Mouse (Mus musculus) mature B cell (primary cell): ENCODE data around the gene Eif4b.
"Not testable (repeated sequence)": the region's sequence is repeated elsewhere in the genome, so short reads cannot be mapped to it uniquely, and the experiment has no call there.

Experiments
- in situ Hi-C: fragments of 300-500 bp; cut with MboI; formaldehyde crosslinking; loops from 2 replicates; pipeline ENCODE4 v1.14.3; 2019

The Eif4b gene

GRCm38 (mm10) chr15:102074876-102075585 is 1.5 kb downstream of the Eif4b start:
- in situ Hi-C loops: loop anchor here (5.0 kb wide), 1 partner anchor 83 kb away; no protein-coding TSS in a partner anchor

DNA sequence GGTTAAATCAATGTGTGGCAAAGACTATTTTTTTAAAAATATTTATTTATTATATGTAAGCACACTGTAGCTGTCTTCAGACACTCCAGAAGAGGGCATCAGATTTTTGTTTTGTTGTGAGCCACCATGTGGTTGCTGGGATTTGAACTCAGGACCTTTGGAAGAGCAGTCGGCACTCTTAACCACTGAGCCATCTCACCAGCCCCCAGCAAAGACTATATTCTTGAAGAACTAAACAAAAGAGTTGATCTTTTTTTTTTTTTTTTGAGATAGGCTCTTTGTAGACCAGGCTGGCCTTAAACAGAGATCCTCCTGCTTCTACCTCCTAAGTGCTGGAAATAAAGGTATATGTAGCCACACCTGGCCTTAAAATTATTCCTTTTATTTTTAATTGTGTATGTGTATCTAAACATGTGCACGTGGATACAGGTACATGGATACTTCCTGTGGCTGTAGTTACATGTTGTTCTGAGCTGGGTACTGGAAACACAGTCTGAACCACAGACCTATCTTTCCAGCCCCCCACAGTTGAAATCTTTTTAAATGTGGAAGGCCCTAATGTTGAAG is 3.6 kb downstream of the Eif4b start:
- in situ Hi-C loops: no loop called here

DNA sequence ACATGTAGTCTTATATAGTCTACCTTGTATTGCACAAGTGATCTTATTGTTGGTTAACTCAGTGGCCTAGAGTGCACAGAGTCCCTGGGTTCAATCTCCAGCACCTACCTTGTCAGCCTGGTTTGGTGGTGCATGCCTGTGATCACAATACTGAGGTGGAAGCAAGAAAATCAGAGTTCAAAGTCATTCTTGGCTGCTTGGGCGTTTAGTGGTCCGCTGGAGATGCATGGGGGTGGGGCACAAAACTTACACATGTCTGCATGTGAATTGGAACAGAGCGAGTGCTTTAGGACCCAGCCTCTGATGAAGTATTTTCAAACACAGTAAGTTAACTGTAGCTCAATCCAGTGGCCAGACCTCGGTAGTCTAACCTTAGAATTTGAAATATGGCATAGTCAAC is 5.6 kb downstream of the Eif4b start:
- in situ Hi-C loops: no loop called here

DNA sequence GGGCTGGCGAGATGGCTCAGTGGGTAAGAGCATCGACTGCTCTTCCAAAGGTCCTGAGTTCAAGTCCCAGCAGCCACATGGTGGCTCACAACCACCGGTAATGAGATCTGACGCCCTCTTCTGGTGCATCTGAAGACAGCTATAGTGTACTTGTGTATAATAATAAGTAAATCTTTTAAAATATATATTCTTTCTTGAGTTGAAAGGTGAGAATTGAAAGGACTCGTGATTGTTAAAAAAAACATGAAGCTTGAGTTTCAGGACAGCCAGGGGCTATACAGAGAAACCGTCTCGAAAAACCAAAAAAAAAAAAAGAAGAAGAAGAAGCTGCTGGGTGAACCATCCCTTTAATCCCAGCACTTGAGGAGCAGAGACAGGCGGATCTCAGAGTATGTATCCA is 6.4 kb downstream of the Eif4b start:
- in situ Hi-C loops: not testable (repeated sequence)

DNA sequence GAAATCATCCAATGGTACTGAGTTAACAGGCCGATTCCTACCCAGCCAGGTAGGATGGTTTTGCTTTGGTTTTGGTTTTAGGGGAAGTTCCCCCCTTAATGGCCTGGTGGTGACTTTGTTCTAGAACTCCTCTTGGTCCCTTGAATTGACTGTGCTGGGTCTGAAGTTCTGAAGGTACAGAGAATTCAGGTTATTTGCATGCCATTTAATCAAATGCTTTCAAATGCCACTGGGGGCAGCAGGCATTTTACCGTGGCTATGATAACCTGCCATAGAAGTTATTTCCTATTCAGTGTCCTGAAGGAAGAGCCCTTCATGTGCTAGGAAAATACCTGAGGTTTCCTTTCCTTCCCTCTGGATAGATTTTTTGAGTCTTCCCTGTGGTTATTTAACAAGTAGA is 6.9 kb downstream of the Eif4b start:
- in situ Hi-C loops: no loop called here

- in situ Hi-C loops: no loop called here
These were observed 8.6 kb downstream of the Eif4b start for GRCm38 (mm10) chr15:102082148-102082547.

DNA sequence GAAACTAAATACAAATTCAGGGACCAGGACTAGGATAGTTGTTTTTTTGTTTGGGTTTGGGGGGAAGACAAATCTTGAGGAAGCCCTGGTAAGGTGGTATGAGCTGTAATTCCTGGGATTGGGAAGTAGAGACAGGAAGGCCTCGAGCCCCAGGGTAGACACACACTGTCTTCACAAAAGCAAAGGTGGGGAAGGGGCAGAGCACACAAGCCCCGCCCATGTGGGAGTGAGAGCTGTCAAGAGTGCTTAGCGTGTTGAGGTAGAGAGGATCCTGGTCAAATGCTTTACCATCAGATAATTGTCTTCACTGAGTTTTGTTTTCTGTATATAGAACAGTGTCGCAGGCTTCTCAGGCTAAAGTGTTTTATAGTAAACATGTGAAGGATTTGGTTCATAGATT is 9.5 kb downstream of the Eif4b start:
- in situ Hi-C loops: no loop called here

DNA sequence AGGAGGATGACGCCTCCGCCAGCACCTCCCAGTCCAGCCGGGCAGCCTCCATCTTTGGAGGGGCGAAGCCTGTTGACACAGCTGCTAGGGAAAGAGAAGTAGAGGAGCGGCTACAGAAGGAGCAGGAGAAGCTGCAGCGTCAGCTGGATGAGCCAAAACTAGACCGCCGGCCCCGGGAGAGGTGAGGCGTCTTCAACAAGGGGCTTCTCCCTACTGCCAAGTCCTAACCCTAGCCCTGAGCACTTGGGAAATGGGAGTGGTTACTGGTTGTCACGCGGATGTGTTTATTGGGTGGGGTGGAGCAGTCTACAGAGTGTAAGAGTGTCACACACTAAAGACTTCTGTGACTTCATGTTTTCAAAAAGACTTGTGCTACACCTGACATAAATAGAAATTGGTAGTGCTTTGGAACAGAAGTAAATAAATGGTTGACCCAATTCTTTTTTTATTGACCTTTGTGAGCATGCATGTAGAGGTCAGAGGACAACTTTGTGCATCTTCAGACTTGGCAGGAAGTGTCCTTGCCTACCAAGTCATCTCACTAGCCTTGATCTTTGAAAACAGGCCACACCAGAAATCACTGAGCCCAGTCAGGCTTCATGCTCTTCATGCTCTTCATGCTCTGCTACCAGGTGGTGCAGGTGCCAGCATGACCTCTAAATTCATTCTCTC is 16.5 kb downstream of the Eif4b start:
- in situ Hi-C loops: no loop called here

GRCm38 (mm10) chr15:102091063-102091679 is 17.6 kb downstream of the Eif4b start:
- in situ Hi-C loops: no loop called here

GRCm38 (mm10) chr15:102091688-102092087 is 18.1 kb downstream of the Eif4b start:
- in situ Hi-C loops: no loop called here

- in situ Hi-C loops: no loop called here
These were observed 18.6 kb downstream of the Eif4b start for GRCm38 (mm10) chr15:102092222-102092621.

- in situ Hi-C loops: no loop called here
These were observed 20.6 kb downstream of the Eif4b start for GRCm38 (mm10) chr15:102094157-102094556.

GRCm38 (mm10) chr15:102094988-102095387 is 21.4 kb downstream of the Eif4b start:
- in situ Hi-C loops: no loop called here

DNA sequence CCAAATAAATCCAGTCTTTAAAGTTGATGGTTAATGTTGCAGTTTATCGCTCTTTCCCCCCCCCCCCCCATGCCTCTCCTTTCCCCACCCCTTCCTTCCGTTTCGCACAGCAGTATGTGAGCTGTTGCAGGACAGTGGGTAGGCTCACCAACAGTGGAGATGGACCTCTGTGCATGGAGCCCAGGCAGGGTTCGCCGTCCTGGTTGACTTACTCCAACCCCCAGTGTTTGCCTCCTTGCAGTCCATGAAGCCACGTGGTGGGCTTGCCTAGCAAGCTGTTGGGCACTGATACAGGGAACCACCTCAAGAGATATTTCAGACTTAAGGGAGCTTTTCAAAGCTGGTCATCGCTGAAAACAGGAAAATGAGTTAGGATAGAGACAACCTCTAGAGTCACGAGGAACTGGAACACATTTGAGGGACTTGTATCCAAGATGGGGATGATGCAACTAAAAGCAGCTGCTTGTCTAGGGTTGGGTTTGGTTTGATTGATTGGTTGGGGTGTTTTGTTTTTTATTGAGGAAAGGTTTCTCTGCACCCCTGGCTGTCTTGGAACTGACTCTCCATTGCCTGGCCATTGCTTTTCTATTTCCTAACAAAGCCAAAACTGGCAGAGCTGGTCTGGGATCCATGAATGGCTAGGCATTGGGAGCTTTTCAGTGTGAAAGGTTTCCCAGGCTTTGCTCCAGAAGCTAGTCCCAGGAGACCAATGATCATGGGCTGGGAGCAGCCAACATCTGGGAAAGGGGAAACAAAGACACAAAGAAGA is 23.8 kb downstream of the Eif4b start:
- in situ Hi-C loops: no loop called here

DNA sequence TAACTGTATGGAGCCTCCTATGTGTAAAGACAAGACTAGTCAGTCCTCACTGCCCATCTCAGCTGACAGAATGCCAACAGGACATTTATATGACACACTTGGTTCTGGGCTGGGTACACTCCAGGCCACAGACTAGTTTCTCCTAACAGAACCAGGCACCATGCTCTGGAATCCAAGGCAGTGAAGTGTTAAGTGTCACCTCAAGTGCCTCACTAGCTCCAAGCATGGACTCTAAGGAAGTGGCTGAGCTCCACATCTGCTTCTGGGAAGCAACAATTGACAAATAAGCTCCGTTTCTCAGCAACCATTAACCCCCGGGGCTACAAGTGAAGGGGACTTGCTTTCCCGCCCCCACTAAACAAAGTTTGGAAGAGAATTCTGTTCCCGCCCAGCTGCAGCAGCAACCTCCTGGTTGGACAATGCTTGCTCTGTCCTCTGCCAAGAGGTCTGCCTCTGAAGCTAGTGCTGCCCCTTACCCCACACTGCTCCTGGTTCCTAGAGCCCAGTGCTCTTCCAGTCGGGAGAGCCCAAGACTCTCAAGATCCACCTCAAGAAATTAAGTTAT is 24.5 kb downstream of the Eif4b start:
- in situ Hi-C loops: no loop called here

GRCm38 (mm10) chr15:102099260-102099659 is 25.7 kb downstream of the Eif4b start:
- in situ Hi-C loops: no loop called here

DNA sequence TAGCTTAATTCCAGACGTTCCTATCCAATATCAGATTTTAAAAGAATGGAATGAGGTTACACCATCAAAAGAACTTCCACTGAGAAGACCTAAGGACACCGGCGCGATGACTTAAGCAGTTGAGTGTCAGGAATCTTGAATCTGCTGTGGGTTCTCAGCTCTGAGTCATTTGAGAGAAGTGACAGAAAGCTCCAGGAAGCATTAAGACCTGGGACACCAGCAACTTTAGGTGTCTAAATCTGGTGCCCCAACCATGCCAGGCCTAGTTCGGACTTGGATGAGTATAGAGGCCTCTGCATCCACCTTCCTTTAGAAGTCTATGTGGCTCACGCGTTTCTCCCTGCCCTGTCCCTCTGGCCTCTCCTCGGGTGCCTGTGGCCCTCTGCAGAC is 26.2 kb downstream of the Eif4b start:
- in situ Hi-C loops: no loop called here

- in situ Hi-C loops: no loop called here
These were observed 26.8 kb downstream of the Eif4b start, which contains the start of gene Tns2 for GRCm38 (mm10) chr15:102100161-102100981. Gene Tns2, plus strand, starts transcription at chr15:102100413.

- in situ Hi-C loops: no loop called here
These were observed 27.6 kb downstream of the Eif4b start for GRCm38 (mm10) chr15:102100996-102101671.
